Mouse (Mus musculus) cerebellum, adult 2 months (tissue): ENCODE data around the gene Vwc2.

Experiments used
- CTCF ChIP-seq: fragments of 200-500 bp; IDR thresholded peaks from 2 replicates; pipeline ENCODE4 v1.5.1; 2011; ENCODE audit warnings: low read depth, mild to moderate bottlenecking, control low read depth, low read length, moderate library complexity, borderline replicate concordance; ENCODE audit not compliant: insufficient read depth
- POLR2A ChIP-seq: fragments of 200-500 bp; IDR thresholded peaks from 2 replicates; pipeline ENCODE4 v1.6.1; 2011; ENCODE audit warnings: low read length, control low read depth, borderline replicate concordance; ENCODE audit not compliant: insufficient read depth

- no peak for TF ChIP-seq CTCF
- TF ChIP-seq POLR2A, result no peak
Observed at GRCm38 (mm10) chr11:11280128-11280527, 166.1 kb downstream of the Vwc2 start.
